Mouse (Mus musculus) mature B cell (primary cell): Measurements from ENCODE around the gene Stk24.

Source experiments
- in situ Hi-C: fragments of 300-500 bp; cut with MboI; formaldehyde crosslinking; loops from 2 replicates; pipeline ENCODE4 v1.14.3; 2019

Stk24 gene

GRCm38 (mm10) chr14:121264453-121264852, 115.4 kb downstream of the Stk24 start:
- in situ Hi-C loops: no loop called here

DNA sequence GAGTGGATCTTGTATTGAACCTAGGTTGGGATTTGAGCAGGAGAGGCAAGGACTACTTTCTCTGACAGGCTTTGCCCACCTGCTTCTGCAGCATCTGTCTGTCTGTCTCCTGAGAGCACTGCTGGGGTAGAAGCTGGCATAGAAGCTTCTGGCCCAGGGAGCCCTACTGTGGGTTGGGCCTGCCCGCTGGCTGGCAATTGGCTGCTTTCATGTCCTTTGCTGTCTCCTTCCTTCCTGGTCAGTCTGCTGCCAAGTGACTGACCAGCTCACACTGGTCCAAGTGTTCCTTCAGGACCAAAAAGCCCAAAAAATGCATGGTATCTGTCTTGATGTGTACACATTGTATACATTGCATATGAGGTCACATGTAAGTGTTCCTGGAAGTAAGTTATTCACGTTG, 115.9 kb downstream of the Stk24 start:
- in situ Hi-C loops: no loop called here

DNA sequence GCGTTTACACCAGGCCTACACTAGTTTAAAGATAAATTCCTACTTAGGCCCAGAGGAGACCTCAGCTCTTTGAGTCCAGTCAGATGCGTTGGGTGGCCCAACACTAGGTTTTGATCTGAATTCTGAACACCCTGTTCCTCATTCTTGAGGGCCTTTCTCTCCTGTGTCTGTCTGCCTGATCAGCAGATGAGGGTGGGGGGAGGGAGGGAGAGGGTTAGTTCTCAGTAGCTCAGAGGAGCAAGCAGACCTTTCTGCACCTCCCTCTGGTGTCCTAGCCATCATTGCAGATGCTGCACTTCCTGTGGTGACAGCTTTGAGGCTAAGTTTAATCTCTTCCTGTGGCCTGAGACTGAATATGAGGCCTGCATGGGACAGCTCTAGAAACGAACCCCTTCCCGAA, 117.2 kb downstream of the Stk24 start:
- in situ Hi-C loops: no loop called here

DNA sequence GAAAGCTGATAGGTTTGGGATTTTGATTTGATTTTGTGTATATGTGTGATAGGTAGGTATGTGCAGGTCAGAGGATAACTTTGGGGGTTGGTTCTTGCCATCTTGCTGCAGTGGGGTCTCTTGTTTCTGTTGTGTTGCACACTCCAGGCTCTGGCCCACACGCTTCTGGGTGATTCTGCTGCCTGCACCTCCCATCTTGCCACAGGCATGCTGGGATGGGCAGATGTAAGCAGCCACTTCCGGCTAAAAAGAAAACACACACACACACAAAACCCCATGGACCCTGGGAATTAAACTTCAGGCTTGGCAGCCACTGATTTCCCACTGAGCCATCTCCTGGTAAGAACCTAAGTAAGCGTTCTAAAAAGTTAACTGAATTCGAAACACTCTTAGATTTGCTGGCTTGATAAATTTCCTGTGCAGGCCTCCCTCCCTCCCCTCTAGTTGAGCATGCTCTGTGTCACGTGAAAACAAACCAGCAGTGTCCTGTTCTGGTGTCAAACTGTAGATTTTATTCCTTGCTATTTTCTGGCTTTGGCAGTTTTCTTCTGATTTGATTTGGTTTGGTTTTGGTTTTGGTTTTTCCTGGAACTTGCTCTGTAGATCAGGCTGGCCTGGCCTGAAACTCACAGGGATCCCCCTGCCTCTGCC, 118.5 kb downstream of the Stk24 start:
- in situ Hi-C loops: no loop called here

DNA sequence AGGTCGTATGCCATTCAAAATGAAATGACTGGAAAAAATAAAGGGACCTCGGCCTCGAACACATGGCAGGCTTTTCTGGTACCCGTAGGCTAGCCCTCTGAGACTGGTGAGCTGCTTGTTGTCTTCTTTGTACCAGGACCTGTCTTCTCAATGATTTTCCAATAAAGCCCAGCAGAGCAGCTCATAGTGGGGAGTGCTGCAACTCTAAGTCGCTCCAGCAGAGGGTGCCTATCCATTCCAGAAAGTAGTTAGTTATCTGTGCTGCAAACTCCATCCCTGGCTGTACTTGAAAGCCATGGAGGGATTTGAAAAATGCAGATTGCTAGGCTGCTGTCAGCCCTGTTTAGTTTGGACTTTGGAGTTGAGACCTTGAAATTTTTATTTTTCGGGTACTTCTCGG, 120.0 kb downstream of the Stk24 start:
- in situ Hi-C loops: no loop called here

- in situ Hi-C loops: no loop called here
Measured at GRCm38 (mm10) chr14:121259332-121259731, 120.5 kb downstream of the Stk24 start.

- in situ Hi-C loops: no loop called here
Measured at GRCm38 (mm10) chr14:121256896-121257295, 122.9 kb downstream of the Stk24 start.

GRCm38 (mm10) chr14:121255469-121255868, 124.3 kb downstream of the Stk24 start:
- in situ Hi-C loops: no loop called here

DNA sequence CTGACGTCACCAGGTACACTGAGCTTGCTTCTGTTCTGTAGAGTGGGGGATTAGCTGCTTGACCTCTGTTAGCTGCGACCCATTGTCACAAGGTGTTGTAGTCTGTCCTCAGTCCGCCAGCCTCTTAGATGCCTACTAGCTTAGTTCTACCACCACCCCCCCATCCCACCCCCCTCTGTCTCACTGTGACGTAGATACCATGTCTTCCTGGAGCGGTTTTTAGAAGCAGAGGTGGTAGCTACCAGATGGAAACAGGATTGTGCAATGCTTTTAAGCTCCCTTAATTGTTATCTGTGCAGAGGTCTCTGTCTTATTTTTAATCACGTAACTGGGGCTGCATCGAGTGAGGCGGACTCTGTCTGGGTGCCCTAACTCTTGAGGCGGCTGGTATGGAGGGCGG, 124.9 kb downstream of the Stk24 start:
- in situ Hi-C loops: no loop called here

- in situ Hi-C loops: no loop called here
Measured at GRCm38 (mm10) chr14:121252542-121252941, 127.3 kb downstream of the Stk24 start.

- in situ Hi-C loops: no loop called here
Measured at GRCm38 (mm10) chr14:121251708-121252107, 128.1 kb downstream of the Stk24 start.

- in situ Hi-C loops: no loop called here
Measured at GRCm38 (mm10) chr14:121251099-121251498, 128.7 kb downstream of the Stk24 start.

DNA sequence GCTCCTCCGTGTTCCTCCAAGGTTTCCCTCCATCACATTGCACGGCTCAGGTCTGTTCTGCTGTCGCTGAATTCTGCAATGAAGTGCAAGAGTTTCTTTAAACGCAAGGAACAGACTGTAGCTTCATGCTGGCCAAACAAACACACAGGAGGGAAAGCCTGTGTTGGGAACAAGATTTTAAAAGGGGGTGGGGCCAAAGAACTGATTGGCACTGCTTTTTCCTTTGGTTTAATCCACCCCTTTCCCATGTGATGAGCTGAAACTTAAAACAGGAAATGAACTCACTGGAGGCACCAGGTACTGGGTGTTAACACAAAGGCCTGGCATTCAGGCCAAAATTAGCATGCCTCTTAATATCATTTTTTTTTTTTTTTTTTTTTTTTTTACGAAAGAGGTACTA, 131.5 kb downstream of the Stk24 start:
- in situ Hi-C loops: no loop called here

DNA sequence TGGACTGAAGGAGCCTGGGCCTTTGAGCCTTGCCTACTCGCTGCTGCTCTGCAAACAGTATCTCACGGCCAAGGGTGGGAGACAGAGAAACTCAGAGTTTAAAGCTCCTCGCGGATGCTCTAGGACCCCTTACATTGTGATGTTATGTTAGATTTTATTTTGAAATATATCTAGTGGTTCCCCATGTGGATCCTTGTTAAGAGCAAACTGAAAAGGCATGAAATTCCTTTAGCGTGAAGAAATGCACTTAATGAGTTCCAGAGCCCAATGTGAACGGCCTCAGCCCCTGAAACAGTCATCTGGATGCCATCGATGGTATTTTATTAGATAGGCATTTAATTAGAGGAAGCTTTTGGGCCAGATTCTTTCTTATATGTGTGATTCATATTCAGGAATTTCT, 132.5 kb downstream of the Stk24 start:
- in situ Hi-C loops: no loop called here

DNA sequence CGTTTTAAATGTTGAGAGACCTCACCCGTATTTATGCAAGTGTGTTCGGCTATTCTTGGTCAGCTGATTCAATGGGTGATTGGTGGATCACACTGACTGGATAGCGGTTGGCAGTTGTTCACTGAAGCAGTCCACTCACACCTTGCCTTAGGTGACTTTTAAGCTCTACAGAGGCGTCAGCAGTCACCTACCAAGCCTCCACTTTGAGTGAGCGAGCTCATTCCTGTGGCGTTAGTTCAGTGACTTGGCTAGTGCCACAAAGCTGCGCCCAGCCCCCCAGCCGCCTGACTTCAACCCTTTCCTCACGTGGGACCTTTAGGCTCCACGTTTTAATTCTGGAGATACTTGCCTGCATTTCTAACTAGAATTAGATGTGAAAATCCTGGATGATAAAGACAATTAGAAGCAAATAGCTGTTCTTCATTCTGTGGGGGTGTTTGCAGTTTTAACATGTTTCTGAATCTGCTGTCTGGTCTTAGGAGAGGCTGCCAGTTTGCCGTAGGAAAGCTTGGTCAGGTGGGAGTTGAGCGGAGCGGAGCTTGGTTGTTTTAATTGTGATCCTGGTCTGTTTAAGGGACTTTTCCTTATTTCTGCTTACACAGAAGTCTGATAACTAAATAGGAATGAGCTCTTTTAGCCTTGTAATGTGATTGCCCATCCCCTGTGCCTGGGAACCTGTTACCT, 133.6 kb downstream of the Stk24 start:
- in situ Hi-C loops: no loop called here

DNA sequence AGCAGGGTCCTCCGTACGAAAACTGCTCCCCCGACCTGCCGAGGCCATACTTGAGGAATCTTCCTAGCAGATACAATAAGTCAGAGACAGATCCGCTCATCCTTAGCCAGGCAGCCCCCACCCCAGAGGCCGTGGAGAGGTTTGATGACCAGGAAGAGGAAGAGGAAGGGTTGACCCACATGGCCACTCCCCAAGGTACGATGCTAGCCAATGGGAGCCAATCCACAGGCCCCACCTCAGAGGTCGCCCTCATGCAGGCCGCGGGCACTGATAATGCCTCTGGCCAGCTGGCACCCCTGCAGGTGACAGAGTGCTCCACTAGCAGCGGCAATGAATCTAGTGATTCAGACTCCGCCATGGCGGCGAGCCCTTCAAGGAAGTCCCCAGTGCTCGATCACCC, 135.7 kb downstream of the Stk24 start:
- in situ Hi-C loops: no loop called here

DNA sequence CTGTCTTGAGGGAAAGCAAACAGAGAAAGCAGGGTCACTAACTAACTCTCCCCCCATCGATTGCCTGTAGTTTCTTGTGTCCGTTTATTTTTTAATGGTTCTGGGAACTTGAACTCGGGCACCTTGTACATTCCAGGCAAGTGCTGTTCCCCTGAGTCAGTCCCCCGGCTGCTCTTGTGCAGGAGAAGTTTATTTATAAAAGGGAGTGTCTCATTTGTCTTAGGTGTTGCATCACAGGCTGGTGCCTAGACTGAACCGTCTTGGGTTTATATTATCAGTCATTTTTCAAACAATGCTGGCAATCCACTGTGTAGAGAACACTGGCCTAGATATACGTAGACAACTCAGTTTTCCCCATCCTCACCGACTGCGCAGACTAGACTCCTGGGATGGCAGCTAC, 140.4 kb downstream of the Stk24 start:
- in situ Hi-C loops: no loop called here

- in situ Hi-C loops: no loop called here
Measured at GRCm38 (mm10) chr14:121238727-121239126, 141.1 kb downstream of the Stk24 start.

- in situ Hi-C loops: no loop called here
Measured at GRCm38 (mm10) chr14:121236736-121237135, 143.1 kb downstream of the Stk24 start.
